Mouse (Mus musculus) v-Abl transformed pro-B cells (cell line): ENCODE data around the gene Upk3a.

Experiments used
- in situ Hi-C, 2 experiments: fragments of 400-800 bp; cut with MboI; formaldehyde crosslinking; loops; one replicate each; pipeline ENCODE4 v1.15.1; 2025; ENCODE audit not compliant: unreplicated experiment in 2 of 2

Gene Upk3a

DNA sequence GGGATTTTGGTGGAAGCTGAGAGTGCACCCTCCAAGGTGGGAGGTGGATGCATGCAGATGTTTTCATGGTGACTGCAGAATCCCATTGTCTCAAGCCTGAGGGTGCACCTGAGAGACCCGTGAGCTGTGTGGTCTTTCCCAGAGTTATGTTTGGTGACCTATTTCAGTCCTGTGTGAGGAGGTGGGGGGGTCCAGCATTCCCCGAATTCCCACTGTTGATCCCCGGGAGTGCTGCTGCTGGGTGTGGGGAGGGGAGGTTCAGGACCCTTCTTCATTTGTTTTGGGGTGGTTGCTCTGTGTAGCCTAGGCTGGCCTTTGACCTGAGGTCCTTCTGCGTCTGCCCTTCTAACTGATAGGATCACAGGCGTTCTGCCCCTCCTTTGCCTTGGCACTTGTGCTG lies 26.8 kb downstream of the Upk3a start:
- in situ Hi-C loops, result loop anchor here (5.0 kb wide), 2 partner anchors 111 to 121 kb away; partner anchors contain the start of genes Gm29666 (in 1 of the 2) and Nup50 (in 1 of the 2)

DNA sequence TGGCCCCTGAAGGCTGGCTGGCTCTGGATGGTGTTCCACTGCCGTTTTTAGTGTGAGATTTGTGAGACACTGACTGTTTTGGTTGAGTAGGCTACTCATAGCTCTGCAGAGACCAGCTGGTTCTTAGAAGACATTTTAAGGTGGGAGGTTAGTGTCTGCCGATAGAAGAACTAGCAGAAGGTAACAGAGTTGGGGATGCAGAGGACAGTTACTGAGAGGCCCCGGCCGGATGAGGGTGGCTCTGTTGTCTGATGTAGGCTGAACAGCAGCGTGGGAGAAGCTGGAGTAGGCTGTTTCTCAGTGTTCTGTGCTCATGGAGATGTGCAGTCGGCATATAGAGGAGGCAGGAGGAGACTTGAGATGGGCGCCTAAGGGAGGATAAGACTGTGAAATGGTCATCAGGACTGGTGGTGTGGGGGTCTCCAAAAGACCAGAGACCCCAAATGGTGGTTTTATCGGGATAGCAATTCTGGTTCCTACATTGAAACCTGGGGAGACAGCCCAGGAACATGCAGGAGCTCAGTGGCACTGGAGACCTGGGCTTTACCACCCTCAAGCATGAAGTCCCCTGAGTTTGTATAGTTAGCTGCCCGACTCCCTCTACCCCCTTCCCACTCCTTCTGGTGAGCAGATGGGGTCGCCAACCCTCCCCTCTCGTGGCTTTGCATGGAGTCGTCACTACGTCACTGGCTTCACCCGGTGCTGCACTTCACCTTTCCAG lies 29.4 kb downstream of the Upk3a start:
- in situ Hi-C loops, result no loop called here

GRCm38 (mm10) chr15:85047865-85048264 lies 30.9 kb downstream of the Upk3a start:
- in situ Hi-C loops, result no loop called here

GRCm38 (mm10) chr15:85049758-85050157 lies 32.8 kb downstream of the Upk3a start:
- in situ Hi-C loops, result no loop called here

- in situ Hi-C loops, result no loop called here
Measured at GRCm38 (mm10) chr15:85054098-85054497, 37.2 kb downstream of the Upk3a start.

- in situ Hi-C loops, result no loop called here
Measured at GRCm38 (mm10) chr15:85055186-85055585, 38.2 kb downstream of the Upk3a start.

- in situ Hi-C loops, result loop anchor here in 1 of 2 experiments (10.0 kb wide), 1 partner anchor 389 kb away; no protein-coding TSS in a partner anchor
Measured at GRCm38 (mm10) chr15:85063421-85063820, 46.5 kb downstream of the Upk3a start.

DNA sequence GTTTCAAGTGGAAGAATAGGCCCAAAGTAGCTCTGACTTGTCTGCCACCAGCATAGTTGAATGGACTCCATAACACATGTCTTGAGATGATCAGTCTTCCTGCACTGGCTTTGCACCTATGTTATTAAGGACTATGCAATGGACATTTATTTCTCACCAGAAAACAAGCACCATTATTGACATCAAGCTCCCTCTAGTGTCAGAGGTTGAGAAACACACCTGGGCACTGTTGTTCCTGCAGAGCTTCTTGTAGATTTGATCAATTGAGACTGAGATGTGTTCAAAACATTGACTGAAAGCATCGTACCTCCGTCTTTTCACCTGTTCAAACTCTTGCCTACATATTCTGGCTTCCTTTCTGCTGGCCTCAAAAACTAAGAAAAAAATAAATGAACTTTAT lies 53.6 kb downstream of the Upk3a start:
- in situ Hi-C loops, result loop anchor here (5.0 to 10.0 kb wide), 2 partner anchors 146 to 313 kb away; partner anchors contain the start of genes Gm29666 (in 1 of the 2) and Nup50 (in 1 of the 2)
